Mouse (Mus musculus) cerebellum, adult (tissue): ENCODE results near the gene Zfp963.

Experiments
- ATAC-seq: cut with Nextera tagmentation; 2 replicates; pipeline ENCODE4 v1.9.2; 2017; ENCODE audit warnings: mild to moderate bottlenecking, moderate library complexity, mixed read lengths; ENCODE audit not compliant: insufficient number of reproducible peaks, low FRiP score, low TSS enrichment

The Zfp963 gene

GRCm38 (mm10) chr8:69749544-69750454 is at the start of gene Zfp963:
Gene Zfp963 (minus strand): TSS chr8:69749970.
- ATAC-seq = peak; percentile 99

- no peak for ATAC-seq
Measured at GRCm38 (mm10) chr8:69799261-69799660, 49.5 kb upstream of the Zfp963 start.

- ATAC-seq = no peak
Measured at GRCm38 (mm10) chr8:69797661-69798060, 47.9 kb upstream of the Zfp963 start.

- no peak for ATAC-seq
Measured at GRCm38 (mm10) chr8:69796721-69797345, 47.1 kb upstream of the Zfp963 start.

- ATAC-seq = no peak
Measured at GRCm38 (mm10) chr8:69794901-69795300, 45.1 kb upstream of the Zfp963 start.

- ATAC-seq = no peak
Measured at GRCm38 (mm10) chr8:69794096-69794495, 44.3 kb upstream of the Zfp963 start.

- no peak for ATAC-seq
Measured at GRCm38 (mm10) chr8:69793666-69794065, 43.9 kb upstream of the Zfp963 start.

- ATAC-seq = peak; percentile 46
Measured at GRCm38 (mm10) chr8:69791415-69792068, 41.8 kb upstream of the Zfp963 start.

GRCm38 (mm10) chr8:69790773-69791367 is 41.1 kb upstream of the Zfp963 start, which contains the start of the genes Atp13a1 and Zfp866:
Gene Atp13a1 (plus strand): TSS chr8:69791163.
Gene Zfp866 (minus strand): TSS chr8:69791178.
- peak; percentile 98 for ATAC-seq

GRCm38 (mm10) chr8:69790364-69790763 is 40.6 kb upstream of the Zfp963 start:
- ATAC-seq = no peak

- no peak for ATAC-seq
Measured at GRCm38 (mm10) chr8:69789731-69790130, 40.0 kb upstream of the Zfp963 start.

- no peak for ATAC-seq
Measured at GRCm38 (mm10) chr8:69789105-69789504, 39.3 kb upstream of the Zfp963 start.

- ATAC-seq = no peak
Measured at GRCm38 (mm10) chr8:69777111-69777510, 27.3 kb upstream of the Zfp963 start.

- ATAC-seq = no peak
Measured at GRCm38 (mm10) chr8:69775149-69775534, 25.4 kb upstream of the Zfp963 start.

- ATAC-seq = peak; percentile 100
Measured at GRCm38 (mm10) chr8:69774503-69775148, 24.9 kb upstream of the Zfp963 start, which contains the start of gene Gm20422. Gene Gm20422 (minus strand): TSS chr8:69774886.

- ATAC-seq = no peak
Measured at GRCm38 (mm10) chr8:69772106-69772505, 22.3 kb upstream of the Zfp963 start.

- no peak for ATAC-seq
Measured at GRCm38 (mm10) chr8:69771221-69771620, 21.5 kb upstream of the Zfp963 start.

GRCm38 (mm10) chr8:69761814-69762445 is 12.2 kb upstream of the Zfp963 start:
- ATAC-seq = no peak

- no peak for ATAC-seq
Measured at GRCm38 (mm10) chr8:69758316-69758715, 8.5 kb upstream of the Zfp963 start.

- no peak for ATAC-seq
Measured at GRCm38 (mm10) chr8:69752437-69752836, 2.7 kb upstream of the Zfp963 start.
